Mouse (Mus musculus) urinary bladder, adult 2 months (tissue): ENCODE measurements around the gene Ifrd2. TPM values are rescaled to one million over a fixed set of nuclear protein-coding genes. Genes with fewer than 3 reads are reported as not detected.

Experiments used
- DNase-seq: peaks from one replicate; pipeline ENCODE4 v3.0.0; 2022; ENCODE audit warnings: low spot score
- polyA plus RNA-seq: library from polyadenylated mRNA; depleted of rRNA; stranded (reverse); fragments of >200 nt; gene quantifications from 2 replicates; pipeline ENCODE4 v1.2.3, GENCODE M21; 2012; rRNA removed

Gene Ifrd2
- 31.3 and 36.0 TPM in 2 replicates for polyA plus RNA-seq

DNA sequence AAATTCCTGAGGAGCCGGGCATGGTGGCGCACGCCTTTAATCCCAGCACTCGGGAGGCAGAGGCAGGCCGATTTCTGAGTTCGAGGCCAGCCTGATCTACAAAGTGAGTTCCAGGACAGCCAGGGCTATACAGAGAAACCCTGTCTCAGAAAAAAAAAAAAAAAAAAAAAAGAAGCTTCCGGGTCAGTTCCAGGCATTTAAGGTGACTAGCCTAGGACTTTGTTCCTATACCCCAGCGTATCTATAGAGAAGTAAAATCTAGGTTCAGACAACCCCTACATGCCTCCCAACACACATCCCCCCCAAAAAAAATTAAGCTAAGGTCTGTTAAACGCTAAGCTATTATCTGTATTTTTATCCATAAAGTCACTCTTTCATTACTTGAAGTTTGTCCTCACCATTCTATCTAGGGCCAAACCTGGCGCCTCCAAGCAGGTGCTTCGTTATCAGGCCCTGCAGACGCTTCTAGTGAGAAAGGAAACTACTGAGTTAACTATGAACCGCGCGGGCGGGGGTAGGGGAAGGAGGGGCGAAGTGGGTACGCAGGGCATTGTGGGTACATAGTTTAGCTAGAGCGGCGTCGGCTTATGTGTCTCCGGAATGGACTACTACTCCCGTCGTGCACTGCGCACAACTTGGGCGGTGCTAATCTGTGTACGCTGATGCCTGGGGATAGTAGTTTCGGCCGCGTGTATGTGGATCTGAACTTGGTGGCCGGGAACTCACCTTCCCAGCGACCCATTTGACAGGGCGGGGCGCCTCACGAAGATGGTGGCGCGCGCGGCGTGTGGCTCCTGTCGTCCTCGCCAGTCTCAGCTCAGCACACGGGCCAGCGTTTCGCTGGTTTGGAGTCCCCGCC, at the start of gene Ifrd2:
TSS of gene Ifrd2 (plus strand) at position 669 of the 859 bp plus-strand sequence.
- peak; percentile 79 for DNase-seq

DNA sequence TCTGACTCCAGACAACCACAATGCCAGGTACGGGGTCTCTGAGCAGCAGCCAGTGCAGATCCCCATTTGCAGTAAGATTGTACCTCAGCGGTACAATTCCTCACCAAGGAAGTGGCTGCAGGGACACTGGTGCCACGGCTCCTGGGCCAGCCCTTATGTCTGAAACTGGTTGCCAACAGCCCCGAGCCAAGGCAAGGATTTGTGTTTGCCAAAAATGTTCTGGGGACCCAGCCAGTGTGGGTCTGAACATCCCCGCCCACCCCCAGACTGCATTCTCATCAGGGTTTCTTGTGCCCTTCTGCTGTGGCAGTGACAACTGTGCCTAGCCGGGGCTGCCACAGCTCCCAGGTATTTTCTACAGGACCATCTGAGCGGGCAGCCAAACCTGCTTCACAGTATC, 49.2 kb upstream of the Ifrd2 start:
- no peak for DNase-seq

DNA sequence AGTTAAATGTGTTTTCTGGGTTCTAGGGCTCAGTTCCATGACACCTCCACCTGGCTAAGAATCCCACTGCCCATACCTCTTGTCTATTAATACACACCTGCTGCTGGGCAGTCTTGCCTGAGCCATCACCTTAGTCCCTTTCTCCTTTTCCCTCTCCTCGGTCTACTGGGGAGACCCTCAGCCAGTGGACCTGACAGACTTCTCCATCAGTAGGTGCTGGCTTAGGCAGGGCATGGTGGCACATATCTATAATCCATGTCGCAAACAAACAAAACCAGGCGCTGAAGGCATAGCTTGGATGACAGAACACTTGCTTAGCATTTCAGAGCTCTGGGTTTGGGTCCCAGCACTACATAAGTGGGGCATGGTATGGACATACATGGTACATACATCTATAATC, 48.7 kb upstream of the Ifrd2 start:
- no peak for DNase-seq

DNA sequence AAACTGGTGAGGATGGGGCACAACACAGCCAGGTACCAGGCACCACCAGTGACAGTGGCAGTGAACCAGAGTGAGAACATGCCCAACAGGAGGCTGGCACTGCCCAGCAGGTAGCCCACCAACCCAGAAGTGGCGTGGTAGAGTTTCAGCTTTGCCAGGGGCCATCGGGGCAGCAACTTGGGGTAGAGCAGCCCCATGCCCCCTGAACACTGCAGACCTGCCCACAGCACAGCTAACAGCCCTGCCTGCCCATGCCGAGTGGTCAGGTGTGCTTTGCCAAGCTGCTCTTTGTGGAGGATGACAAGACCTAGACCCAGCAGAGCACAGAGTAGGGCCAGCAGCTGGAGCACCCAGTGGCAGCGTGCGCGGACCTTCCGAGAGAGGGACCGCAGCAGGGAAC, 47.5 kb upstream of the Ifrd2 start:
- DNase-seq = no peak

DNA sequence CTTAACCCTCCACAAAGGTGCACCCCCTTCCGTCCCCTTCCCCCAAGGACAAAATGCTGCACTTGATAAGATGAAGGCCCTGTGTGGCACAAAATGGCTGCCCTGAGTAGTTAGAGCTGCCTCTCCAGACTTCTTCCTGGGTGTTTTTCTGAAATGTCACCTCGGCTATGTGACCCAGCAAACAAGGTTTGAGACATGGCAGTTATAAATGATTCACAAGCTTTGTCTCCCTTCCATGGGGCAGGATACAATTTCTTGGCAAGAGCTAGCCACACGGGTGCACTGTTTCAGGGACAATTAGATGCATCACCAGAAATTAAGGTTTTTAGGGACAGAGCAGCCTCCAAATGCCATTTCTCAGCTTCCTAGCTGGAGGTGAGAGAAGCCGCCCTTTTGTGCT, 47.0 kb upstream of the Ifrd2 start:
- no peak for DNase-seq

DNA sequence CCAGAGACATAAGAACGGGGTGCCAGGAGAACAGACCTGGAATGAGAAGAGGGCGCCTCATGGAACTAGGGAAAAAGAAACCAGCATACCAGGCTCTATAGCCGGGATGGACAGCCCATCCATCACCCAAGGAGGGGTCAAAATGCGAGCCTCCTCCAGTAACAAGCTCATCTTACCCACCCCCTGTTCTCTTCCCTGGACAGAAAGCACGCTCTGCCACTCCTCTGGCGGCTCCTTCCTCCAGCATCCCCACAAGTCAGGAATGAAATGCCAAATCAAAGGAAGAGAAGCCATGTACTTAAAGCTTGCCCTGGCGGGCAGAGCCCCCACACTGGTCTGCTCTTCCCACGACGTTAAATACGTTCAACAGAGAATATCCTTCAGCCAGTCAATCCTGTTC, 46.4 kb upstream of the Ifrd2 start:
- no peak for DNase-seq

DNA sequence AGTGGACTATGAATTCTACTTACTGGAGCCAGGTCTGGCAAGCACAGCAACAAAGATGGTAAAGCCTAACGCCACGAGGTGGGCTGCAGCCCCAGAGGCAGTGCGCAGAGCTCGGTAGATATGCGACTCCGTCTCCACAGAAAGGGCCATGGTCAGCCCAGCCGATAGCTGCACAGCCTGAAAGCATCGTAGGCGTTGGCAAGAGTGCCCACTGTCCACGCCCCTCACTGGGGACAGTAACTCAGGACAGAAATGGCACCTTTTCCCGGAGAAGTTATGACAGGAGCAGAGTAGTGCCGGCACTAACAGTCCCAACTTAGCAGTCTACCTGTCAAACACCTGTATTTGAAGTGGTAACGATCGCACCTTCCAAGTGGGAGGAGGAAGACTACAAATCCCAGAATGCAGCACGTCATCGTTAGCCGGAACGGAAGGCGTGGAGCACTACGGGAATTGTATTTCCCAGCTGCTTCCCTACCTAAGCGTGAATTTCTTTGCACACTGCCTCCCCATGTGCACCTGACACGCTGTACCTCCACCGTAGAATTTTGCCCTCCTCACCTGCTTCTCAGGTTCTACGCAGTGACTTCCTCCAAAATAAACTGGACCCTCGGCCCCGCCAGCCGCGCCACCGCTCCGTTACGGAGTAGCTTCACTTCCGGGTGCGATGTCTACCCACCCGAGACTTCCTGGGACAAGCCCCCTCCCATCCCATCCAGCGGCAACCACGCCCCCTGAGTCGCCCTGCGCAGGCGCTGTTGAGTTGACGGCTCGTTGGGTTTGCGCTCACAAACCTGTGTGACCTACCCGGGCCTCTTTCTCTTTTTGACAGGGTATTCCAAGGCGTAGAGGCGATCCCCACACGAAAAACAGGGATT, 45.7 kb upstream of the Ifrd2 start, which contains the start of the genes Cyb561d2 and Nprl2:
TSS of gene Cyb561d2 (minus strand) at position 720 of the 878 bp plus-strand sequence.
TSS of gene Nprl2 (plus strand) at position 753 of the 878 bp plus-strand sequence.
- DNase-seq = peak; percentile 88

DNA sequence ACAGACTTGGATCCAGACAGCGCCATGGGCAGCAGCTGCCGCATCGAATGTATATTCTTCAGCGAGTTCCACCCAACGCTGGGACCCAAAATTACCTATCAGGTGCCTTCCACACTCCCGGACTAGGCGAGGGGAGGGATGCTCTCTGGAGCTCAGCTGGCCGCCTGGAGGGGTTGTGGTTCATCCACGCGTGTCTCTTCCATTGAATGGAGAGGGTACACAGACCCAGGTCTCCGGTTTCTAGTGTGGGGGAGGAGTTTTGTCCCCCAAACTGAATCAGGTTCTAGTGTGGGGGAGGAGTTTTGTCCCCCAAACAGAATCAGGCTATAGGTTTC, 45.1 kb upstream of the Ifrd2 start:
- no peak for DNase-seq

DNA sequence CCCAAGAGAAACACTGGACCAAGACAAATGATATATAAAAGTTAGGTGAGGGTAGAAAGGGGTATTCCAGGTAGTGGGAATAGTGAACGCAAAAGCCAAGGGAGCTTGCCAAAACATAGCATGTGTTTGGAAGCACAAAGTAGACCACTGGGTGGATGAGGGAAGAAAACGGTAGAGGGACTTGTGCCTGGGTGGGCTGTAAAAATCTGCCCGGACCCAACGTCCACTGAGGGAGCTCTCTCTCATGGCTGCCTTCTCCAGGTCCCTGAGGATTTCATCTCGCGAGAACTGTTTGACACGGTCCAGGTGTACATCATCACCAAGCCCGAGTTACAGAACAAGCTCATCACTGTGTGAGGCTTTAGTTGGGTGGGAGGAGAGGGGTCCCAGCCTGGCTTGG, 44.7 kb upstream of the Ifrd2 start:
- DNase-seq = no peak

DNA sequence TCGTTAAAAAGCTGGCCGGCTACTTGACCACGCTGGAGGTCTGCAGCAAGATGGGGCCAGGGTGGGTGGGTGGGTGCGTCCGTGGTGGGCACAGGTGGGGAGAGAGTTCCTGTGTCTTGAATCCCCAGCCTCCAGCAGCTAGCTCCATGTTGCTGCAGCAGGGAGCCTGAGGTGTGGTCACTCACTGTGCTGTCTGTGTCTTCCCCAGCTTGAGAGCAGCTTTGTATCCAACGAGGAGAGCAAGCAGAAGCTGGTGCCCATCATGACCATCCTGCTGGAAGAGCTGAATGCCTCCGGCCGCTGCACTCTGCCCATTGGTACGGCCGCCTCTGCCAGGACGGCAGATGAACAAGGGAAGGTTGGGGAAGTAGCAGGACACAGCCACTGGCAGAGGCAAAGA, 44.1 kb upstream of the Ifrd2 start:
- no peak for DNase-seq

DNA sequence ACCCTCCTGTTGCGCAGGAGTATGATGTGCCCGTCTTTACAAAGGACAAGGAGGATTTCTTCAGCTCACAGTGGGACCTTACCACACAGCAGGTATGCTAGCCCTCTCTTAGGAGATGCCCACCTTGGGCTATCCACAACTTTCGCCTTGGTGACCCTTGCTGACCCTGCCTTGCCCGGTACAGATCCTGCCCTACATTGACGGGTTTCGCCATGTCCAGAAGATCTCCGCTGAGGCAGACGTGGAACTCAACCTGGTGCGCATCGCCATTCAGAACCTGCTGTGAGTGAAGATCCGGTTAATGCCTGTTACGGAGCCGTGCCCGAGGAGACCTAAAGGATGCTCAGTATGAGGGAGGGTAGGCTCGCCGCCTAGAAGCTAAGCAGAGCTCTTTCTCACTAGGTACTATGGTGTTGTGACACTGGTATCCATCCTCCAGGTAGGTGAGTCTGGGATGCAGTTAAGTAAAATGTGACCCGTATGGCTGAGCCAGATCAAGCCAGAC, 43.2 kb upstream of the Ifrd2 start:
- DNase-seq = no peak

DNA sequence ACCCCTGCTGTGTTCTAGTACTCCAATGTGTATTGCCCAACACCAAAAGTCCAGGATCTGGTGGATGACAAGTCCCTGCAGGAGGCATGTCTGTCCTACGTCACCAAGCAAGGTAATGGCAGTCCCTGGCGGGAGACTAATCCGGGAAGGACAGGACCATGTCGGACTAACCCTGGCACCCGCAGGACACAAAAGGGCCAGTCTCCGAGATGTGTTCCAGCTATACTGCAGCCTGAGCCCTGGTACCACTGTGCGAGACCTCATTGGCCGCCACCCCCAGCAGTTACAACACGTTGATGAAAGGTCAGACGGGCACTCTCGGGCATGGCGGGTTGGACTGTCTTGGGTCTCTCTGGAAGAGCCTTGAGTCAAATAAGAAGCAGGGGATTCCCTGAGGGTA, 42.7 kb upstream of the Ifrd2 start:
- no peak for DNase-seq

DNA sequence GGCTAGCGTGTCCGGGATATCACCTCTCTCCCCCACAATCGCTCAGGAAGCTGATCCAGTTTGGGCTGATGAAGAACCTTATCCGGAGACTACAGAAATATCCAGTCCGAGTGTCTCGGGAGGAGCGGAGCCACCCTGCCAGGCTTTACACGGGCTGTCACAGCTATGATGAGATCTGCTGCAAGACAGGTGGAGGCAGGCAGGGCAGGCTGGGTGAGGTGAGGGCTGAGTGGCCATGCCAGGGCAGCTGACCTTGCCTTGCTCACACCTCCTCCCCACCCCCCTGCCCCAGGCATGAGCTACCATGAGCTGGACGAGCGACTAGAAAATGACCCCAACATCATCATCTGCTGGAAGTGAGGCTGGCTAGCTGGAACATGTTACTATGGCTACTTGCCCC, 42.2 kb upstream of the Ifrd2 start:
- no peak for DNase-seq

DNA sequence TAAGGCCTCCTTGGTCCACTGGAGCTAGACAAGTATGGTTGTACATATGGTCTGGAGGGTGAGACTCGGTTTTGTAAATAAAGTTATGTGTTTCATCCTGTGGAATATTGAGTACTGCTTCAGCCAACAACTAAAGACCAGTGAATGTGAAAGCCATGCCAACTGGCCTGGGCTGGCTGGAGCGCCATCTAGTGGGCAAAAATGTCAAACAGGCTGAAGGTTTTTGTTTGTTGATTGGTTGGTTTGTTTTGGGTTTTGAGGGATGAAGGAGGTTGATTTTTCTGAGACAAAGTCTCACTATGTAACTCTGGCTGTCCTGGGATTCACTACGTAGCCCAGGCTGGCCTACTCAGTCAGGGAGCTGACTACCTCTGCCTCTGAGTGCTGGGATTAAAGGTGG, 41.8 kb upstream of the Ifrd2 start:
- no peak for DNase-seq

DNA sequence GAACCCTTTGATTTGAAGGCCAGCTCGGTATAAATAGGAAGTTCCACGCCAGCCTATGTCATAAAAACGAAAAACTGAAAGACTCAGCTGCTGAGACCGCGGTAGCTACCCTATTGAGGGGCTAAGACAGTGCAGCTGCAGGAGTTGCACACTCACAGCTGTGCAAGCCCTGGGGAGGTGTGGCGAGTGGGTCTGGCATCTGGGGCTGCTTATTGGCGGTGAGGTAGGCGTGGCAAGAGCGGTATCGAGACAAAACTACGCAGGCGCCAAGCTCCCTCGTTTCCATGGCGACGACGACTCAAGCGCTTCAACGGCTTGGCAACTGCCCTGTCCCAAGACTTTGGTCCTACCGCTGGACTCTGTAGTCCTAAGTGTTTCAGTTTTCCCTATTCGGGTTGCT, 40.4 kb upstream of the Ifrd2 start, which contains the start of gene Zmynd10:
TSS of gene Zmynd10 (plus strand) at position 273 of the 400 bp plus-strand sequence.
- DNase-seq = no peak

DNA sequence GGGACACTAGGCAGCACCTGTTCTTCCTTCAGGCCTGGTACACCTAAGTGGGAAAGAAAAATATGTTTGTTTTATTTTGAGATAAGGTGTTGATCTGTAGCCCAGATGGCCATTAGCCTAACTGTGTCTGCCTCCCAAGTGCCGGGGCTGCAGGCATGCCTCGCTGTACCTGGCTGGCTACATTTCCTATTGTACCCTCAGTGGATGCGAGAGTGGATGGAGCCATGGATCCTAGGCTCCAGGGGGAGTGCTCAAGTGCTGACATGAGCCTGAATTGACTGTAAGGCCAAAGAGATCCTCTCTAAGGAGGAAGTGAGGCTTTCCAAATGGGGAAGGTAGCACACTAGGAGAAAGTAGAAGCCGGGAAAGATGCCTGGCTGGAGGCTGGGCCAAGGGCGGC, 39.5 kb upstream of the Ifrd2 start:
- no peak for DNase-seq

DNA sequence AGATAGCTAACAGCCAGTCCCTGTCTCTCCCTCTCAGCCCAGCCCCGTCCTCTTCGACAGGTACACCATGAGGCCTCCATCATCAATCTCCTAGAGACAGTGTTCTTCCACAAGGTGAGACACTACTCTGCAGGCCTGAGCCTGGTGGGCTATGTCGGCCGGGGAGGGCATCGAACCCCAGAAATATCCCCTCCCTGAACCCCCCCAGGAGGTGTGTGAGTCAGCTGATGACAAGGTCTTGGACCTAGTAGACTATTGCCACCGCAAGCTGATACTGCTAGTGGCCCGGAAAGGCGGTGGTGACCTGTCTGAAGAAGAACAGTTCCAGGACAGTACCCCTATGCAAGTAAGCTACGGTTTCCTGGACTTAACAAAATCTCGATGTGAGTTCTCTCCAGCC, 38.6 kb upstream of the Ifrd2 start:
- DNase-seq = no peak

DNA sequence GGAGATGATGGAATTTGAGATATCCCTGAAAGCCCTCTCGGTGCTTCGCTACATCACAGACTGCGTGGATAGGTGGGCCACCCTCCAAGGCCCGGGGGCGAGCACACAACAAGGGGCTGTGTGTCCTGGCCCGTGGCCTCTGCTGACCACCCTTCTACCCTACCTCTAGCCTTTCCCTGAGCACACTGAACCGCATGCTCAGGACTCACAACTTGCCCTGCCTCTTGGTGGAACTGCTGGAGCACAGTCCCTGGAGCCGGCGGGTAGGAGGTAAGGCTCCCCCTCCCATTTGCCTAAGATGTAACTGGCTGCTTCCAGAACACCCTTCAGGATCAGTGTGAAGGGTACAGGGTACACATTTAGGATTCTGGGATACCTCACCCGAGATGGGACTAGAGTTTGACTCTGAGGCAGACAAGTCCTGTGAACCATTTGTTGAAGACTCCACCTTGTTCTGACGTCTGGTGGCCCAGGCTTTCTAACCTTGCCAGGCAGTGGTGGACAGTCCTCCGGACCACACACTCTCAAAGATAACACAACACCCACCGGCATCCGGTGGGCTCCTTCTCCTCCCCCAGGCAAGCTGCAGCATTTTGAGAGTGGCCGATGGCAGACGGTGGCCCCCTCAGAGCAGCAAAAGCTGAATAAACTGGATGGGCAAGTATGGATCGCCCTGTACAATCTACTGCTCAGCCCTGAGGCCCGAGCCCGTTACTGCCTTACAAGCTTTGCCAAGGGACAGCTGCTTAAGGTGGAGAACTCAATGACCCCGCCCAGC, 38.0 kb upstream of the Ifrd2 start:
- DNase-seq = no peak

DNA sequence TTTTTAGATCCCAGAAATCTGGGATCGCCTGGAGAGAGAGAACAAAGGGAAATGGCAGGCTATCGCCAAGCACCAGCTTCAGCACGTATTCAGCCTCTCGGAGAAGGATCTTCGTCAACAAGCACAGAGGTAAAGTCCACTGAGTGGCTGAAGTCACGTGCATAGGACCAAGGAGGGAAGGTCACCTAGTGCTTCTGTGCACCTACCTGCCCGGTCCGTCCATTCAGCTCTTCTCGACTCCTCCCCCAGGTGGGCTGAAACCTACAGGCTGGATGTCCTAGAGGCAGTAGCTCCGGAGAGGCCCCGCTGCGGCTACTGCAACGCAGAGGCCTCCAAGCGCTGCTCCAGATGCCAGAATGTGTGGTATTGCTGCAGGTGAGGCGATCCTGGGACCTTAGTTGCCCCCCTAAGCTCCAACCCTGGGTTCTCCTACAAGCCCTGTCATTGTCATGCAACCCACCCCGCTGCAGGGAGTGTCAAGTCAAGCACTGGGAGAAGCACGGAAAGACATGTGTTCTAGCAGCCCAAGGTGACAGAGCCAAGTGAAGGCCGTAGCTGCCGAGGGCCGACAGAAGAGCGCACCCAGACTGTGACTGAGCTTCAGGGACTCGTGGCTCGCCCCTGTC, 36.8 kb upstream of the Ifrd2 start:
- DNase-seq = no peak

DNA sequence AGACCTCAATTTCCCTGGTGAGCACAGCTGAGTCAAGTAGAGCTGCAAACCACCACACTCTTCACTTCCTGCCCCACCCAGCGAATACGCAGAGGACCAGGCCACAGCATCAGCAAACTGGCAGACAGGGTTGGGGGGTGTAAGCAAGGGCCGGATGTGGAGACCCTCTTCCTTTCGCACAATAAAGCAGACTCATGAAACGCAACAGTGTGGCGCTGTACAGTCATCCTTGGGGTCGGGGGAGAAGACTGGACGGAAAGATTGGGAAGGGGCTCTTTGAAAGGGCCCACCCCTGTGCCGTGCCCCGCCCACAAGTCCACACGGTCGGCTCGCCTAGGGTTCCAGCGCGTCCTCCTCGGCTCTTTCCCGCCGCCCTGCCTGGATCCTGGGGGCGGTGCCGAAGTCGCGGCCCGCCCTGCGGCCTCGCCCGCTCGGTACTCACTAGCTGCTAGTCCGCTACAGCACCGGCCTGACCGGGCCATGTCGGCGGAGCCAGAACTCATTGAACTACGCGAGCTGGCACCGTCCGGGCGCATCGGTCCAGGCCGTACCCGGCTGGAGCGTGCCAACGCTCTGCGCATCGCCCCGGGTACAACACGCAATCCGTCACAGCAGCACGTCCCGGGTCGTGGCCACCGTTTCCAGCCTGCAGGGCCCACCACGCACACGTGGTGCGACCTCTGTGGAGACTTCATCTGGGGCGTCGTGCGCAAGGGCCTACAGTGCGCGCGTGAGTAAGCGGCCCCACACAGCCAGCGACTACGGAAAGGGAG, 36.1 kb upstream of the Ifrd2 start, which contains the start of gene Rassf1:
TSS of gene Rassf1 (plus strand) at position 439 of the 773 bp plus-strand sequence.
- DNase-seq = no peak
